Mouse (Mus musculus) cerebellum, postnatal 10 days (tissue): ENCODE results near the gene Fdx1l.

ENCODE experiments used
- DNase-seq, 2 experiments: peaks; one replicate each; pipeline ENCODE4 v3.0.0; 2021; ENCODE audit warnings: mixed read lengths in 2 of 2

Fdx1l gene

GRCm38 (mm10) chr9:21027774-21028290 is 45.6 kb downstream of the Fdx1l start:
- DNase-seq, result peak; percentile 54 to 59

DNA sequence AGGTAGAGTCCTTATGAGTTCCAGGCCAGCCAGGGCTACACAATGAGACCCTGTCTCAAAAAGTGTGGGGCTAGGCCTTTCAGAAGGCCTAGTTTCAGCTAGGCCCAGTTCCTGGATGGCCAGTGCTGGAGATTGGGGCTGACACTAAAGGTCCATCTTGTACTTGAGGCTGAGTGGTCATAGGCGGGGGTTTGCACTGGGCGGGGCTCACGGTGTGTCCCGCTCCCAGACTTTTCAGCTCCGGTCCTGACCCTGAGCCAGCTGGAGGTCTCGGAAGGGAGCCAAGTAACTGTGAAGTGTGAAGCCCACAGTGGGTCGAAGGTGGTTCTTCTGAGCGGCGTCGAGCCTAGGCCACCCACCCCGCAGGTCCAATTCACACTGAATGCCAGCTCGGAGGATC is 46.6 kb downstream of the Fdx1l start:
- no peak for DNase-seq

DNA sequence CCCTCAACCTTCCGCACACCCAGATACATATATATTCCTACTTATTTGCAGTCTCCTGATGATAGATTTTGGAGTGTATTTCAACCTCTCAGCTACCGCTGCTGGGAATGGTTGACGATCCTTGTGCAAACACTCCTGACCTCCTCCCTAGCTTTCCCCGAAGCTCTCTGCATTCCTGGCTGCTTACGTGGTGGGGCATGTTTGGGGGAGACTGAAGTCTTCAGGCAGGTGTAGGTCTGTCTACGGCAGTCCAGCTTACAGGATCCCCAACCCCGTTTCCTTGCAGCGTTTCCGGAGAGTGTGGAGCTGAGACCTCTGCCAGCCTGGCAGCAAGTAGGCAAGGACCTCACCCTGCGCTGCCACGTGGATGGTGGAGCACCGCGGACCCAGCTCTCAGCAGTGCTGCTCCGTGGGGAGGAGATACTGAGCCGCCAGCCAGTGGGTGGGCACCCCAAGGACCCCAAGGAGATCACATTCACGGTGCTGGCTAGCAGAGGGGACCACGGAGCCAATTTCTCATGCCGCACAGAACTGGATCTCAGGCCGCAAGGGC is 48.1 kb downstream of the Fdx1l start:
- no peak for DNase-seq

- DNase-seq, result no peak
These were observed 50.7 kb downstream of the Fdx1l start for GRCm38 (mm10) chr9:21022726-21023125.

DNA sequence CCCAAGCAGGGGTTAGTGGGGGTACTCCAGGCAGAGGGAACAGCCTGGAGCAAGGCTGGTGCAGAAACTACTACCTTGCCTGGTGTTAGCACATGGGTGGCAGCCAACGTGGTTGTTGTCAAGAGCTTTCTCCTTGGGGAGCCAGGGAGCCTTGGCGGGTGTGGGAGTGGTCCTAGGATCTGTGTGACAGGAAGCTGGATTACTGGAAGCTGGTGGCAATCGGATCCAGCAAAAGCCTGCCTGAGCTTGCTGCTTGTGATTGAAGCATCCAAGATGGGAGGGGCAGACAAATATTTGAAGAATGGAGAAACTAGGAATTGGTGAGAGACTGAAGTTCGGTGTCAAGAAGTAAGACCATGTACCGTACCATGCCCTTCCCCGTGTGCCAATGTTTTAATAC is 51.1 kb downstream of the Fdx1l start:
- no peak for DNase-seq

DNA sequence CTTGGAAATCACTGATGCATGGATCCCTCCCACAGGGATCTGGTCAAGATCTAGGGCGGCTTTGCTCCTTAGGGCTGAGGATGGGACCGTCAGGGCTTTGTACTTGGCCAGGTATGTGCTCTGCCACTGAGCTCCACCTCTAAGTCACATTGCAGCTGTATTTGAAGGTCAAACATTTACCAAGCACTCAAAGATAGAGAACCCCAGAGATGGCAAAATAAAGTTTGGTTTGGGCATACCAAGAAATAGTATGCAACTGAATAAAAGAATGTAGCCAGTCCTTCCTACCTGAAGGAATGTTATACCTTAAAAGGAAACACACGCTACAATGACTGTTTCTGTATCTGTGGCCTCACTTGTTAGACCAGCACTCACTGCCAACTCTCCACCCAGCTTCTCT is 52.1 kb downstream of the Fdx1l start:
- DNase-seq, result no peak

DNA sequence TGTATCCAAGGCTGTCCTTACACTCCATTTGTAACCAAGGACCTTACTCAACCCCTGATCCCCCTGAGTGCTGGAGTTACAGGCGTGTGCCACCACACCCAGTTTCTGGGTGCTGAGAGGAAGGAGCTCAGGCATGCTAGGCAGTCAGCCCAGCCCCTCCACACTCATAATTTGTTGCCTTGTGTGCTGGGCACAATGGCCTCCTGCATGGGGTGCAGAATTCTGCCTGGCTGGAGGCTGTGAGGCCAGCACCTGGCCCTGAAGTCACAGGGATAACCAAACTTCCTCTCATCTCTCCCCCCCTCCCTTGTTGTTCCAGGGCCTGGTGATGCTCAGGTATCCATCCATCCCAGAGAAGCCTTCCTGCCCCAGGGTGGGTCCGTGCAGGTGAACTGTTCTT is 54.8 kb downstream of the Fdx1l start:
- DNase-seq, result no peak
